Mouse (Mus musculus) limb, embryonic 10.5 days (tissue): ENCODE results near the gene Clic4. TPM values are rescaled to one million over a fixed set of nuclear protein-coding genes. Genes with fewer than 3 reads are reported as not detected.
"Not testable (repeated sequence)": the region's sequence is repeated elsewhere in the genome, so short reads cannot be mapped to it uniquely, and the experiment has no call there.

ENCODE experiments used
- DNase-seq: peaks from one replicate; pipeline ENCODE4 v3.0.0-alpha.2; 2017; ENCODE audit warnings: low spot score
- H3K27ac ChIP-seq: fragments of 300-500 bp; sonication (generic); 2 replicates; pipeline ENCODE4 v1.5.1; 2016; ENCODE audit warnings: mild to moderate bottlenecking
- H3K27me3 ChIP-seq: fragments of 300-500 bp; sonication (generic); 2 replicates; pipeline ENCODE4 v1.6.1; 2016; ENCODE audit warnings: low read depth, mild to moderate bottlenecking; ENCODE audit not compliant: poor library complexity, severe bottlenecking
- H3K36me3 ChIP-seq: fragments of 300-500 bp; sonication (generic); 2 replicates; pipeline ENCODE4 v1.6.1; 2016; ENCODE audit warnings: mild to moderate bottlenecking, moderate library complexity
- H3K4me1 ChIP-seq: fragments of 300-500 bp; sonication (generic); 2 replicates; pipeline ENCODE4 v1.6.1; 2016
- H3K4me3 ChIP-seq: fragments of 300-500 bp; sonication (generic); 2 replicates; pipeline ENCODE4 v1.5.1; 2016; ENCODE audit warnings: mild to moderate bottlenecking, moderate library complexity
- H3K9me3 ChIP-seq: fragments of 300-500 bp; sonication (generic); replicated peaks from 2 replicates; pipeline ENCODE4 v1.6.1; 2016; ENCODE audit warnings: mild to moderate bottlenecking
- WGBS: fragments of 180-500 bp; shearing (Covaris S2); methylation state at CpG from one replicate; pipeline ENCODE4 v1.1.7; 2016; 5-methylcytosine and 5-hydroxymethylcytosine counted together
- polyA plus RNA-seq: library from polyadenylated mRNA; unstranded; fragments of >200 nt; fragmentation: Nextera tagmentation; extraction: Ambion mirVana; gene quantifications from 2 replicates; pipeline ENCODE4 v1.2.1, GENCODE M21; 2016

The Clic4 gene
- polyA plus RNA-seq, 1 experiment from 2014 or later: 220 TPM

DNA sequence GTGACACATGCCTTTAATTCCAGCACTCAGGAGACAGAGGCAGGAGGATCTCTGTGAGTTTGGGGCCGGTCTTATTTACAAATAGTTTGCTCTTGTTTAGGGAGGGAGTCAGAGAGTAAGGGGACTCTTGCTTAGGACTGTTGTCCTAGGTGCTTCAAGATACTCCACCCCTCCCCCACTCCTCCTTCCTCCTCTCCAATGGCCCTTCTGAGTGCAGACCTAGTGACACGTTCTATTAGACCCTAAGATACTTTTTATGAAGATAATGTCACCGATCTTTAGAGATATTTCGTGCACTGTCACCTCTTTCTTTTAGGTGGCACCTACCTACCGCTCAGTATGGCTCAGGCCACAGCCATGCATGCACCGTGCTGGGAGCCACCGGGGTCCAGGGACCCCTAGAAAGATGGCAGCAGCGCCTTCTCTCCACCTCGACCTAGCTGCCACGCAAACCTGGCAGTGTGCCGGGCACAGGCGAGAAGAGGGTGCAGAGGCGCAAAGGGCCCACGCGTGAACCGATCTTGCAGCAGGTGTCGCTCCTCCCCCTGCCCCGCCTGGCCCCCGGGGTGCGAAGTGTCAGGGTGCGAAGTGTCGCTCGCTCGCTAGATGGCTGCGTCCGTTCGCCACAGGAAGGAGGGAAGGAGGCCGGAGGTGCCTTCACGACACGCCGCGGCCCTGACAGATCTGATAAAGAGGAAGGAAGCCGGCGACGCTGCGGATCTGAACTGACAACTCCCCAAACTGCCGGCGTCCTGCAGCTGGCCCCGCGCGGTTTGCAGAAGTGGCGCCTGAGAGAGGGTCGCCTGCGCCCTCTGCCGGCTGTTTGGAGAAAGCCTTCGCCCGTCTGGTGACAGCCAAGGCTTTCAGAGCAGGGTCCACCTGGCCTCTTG lies 66.7 kb downstream of the Clic4 start:
- H3K27ac ChIP-seq: no peak overlapping the region
- WGBS: 1% methylated on average over 47 of the region's 47 CpGs
- H3K4me1 ChIP-seq: peaks cover 21% of the 10 kb centered on the region
- H3K9me3 ChIP-seq: no peaks in the 10 kb centered on the region; the same call in 1 of the 2 replicates
- peak overlapping the region; percentile 44 for H3K4me3 ChIP-seq
- peaks cover 54% of the 10 kb centered on the region for H3K27me3 ChIP-seq
- DNase-seq: peak; percentile 96
- peaks cover 7% of the 10 kb centered on the region for H3K36me3 ChIP-seq

DNA sequence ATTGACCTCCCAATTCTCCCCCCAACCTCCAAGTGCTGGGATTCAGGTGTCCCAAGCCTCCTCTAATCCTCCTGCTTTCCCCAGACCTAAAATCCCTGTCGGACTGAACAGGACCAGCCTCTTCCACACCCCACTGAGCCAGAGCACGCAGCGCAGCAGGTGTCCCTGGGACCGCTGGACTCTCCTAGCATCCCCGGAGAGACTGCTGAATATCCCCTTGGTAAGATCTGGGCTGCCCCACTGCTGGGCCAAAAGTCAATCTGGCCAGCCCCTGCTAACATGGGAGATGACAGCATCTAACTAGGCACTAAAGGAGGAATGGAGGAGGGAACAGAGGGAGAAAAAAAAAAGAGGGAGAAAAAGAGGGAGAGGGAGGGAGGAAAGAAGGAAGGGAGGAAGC lies 67.4 kb downstream of the Clic4 start:
- 16% methylated on average over 5 of the region's 5 CpGs for WGBS

DNA sequence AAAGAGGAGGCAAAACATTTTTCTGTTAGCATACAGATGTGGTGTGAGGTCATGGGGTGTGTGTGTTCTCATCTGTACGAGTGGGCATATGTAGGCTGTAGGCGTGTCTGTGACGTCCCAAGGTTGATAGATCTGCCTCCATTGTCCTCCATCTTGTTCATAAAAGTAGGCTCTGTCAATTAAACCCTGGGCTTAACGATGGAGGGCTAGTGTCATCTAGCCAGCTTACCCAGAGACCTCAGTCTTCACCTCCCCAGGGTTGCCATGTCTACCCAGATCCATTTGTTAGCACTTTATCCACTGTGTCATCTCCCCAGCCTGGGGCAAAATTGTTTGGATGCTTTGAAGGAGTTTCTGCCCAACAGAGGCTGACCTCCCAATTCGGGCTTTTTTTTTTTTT lies 67.9 kb downstream of the Clic4 start:
- no peaks in the 10 kb centered on the region for H3K36me3 ChIP-seq
- H3K9me3 ChIP-seq: no peaks in the 10 kb centered on the region
- H3K4me3 ChIP-seq: no peak overlapping the region
- WGBS: 58% methylated on average over 5 of the region's 5 CpGs
- peaks cover 54% of the 10 kb centered on the region for H3K27me3 ChIP-seq
- no peak for DNase-seq
- H3K27ac ChIP-seq: no peak overlapping the region
- H3K4me1 ChIP-seq: peaks cover 21% of the 10 kb centered on the region

More for the DNA sequence above, 67.4 kb downstream of the Clic4 start:
- DNase-seq: no peak
- Histone ChIP-seq H3K36me3 (no peaks in the 10 kb centered on the region), H3K4me3 (no peak overlapping the region), H3K9me3 (no peaks in the 10 kb centered on the region), H3K27ac (no peak overlapping the region), H3K27me3 (peaks cover 54% of the 10 kb centered on the region), H3K4me1 (peaks cover 21% of the 10 kb centered on the region)

DNA sequence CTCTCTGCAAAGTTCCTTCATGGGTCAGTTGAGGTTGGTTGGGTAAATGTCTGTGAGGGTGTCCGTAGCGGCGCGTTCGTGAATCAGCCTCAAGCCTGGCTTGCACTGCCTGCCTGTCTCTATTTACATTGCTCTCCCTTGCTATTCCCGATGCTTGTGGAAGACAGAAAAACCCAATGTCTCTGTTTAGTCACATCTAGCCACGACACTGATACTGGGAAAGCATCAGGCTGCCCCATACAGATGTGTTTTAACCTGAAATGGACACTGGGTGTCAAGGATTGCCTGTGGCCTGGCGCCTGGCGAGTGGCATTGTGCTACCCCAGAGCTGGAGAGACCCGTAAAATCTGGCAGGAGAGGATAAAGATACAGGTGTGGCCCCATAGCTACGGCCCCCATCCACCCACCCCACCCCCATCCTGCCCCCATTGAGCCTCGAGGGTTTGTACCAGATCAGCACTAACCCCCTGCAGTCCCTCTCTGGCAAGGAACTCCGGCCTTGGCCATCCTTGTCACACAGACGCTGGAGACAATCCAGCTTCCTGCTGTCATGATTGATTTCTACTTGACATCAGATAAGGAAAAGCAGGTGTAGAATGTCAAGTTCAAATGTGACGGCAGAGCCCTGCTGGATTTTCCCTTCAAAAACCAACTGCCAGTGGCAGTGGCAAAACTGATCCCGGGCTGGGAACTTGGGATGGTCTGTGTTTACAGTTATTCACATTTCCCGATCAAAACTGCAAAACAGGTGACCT lies 68.6 kb downstream of the Clic4 start:
- Histone ChIP-seq H3K4me1 (peaks cover 21% of the 10 kb centered on the region), H3K27me3 (peaks cover 54% of the 10 kb centered on the region), H3K27ac (0 out of 2 replicates have a peak overlapping the region, but pooled peaks have one; percentile 6), H3K36me3 (no peaks in the 10 kb centered on the region), H3K4me3 (peak overlapping the region; percentile 40), H3K9me3 (no peaks in the 10 kb centered on the region)
- 17% methylated on average over 17 of the region's 17 CpGs for WGBS
- DNase-seq: peak; percentile 35

DNA sequence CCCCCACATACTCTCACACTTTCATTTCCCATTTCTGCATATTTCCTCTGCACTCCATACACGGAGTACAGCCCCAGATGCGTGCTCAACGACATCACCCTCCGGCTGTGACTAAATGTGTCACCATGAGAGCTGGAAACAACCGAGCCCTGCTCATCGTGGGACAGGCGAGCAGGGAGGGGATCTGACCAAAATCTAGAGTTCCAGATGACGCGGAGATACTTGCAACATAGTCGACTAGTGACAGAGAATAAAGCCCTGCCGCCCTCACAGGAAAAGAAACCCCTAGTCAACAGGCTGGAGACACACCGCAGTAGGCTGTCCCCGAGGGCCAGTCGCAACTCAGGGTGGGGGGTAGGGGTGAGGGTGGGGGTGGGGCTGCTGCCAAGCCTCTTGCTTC lies 69.3 kb downstream of the Clic4 start:
- Histone ChIP-seq H3K36me3 (no peaks in the 10 kb centered on the region), H3K27ac (no peak overlapping the region; the same call in 1 of the 2 replicates), H3K9me3 (no peaks in the 10 kb centered on the region), H3K4me3 (peak overlapping the region; percentile 40), H3K4me1 (peaks cover 21% of the 10 kb centered on the region), H3K27me3 (peaks cover 54% of the 10 kb centered on the region)
- peak; percentile 42 for DNase-seq
- 17% methylated on average over 14 of the region's 14 CpGs for WGBS

DNA sequence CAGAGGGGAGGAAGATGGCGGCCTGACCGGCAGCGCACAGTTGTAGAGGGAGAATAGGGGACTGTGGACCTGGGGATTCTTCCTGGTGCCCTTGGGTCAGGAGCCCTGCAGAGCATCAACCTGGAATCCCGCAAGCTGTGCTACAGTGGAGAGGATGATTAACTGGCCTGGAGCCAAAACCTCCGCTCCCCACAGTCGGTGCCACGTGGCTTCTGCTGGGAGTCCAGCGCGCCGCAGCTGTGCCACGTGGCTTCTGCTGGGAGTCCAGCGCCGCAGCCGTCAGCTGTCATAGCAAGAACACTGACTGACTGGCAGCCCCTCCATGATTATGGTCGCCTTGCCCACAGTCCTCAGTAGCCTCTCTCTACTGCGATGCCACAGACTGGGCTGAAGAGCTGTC lies 70.8 kb downstream of the Clic4 start:
- Histone ChIP-seq H3K27ac (no peak overlapping the region), H3K4me3 (no peak overlapping the region), H3K36me3 (no peaks in the 10 kb centered on the region), H3K4me1 (peaks cover 24% of the 10 kb centered on the region), H3K27me3 (peaks cover 43% of the 10 kb centered on the region), H3K9me3 (no peaks in the 10 kb centered on the region)
- DNase-seq: no peak
- 88% methylated on average over 16 of the region's 16 CpGs for WGBS

DNA sequence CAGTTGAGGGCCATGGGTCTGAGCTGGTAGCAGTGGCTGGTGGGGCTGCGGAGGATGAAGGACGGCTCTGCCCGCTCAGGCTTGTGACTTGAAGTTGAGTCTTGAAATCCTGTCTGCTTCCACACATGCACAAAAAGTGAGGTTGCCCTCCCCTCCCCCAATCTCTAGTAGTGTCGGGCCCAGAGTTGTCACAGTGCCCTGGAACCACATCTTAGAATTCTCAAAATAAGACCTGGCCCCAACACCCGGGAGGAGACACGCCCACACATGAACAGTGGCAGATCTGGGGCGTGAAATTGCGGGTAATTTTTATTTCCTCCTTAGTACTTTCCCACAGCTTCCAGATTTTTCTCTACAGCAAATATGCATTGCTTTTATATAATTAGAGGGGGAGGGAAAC lies 74.8 kb downstream of the Clic4 start:
- no peaks in the 10 kb centered on the region for H3K36me3 ChIP-seq
- 80% methylated on average over 8 of the region's 8 CpGs for WGBS
- peaks cover 10% of the 10 kb centered on the region for H3K27me3 ChIP-seq
- H3K4me1 ChIP-seq: peaks cover 6% of the 10 kb centered on the region; the same call in 1 of the 2 replicates
- H3K9me3 ChIP-seq: no peaks in the 10 kb centered on the region
- no peak overlapping the region for H3K4me3 ChIP-seq
- no peak overlapping the region for H3K27ac ChIP-seq
- no peak for DNase-seq

DNA sequence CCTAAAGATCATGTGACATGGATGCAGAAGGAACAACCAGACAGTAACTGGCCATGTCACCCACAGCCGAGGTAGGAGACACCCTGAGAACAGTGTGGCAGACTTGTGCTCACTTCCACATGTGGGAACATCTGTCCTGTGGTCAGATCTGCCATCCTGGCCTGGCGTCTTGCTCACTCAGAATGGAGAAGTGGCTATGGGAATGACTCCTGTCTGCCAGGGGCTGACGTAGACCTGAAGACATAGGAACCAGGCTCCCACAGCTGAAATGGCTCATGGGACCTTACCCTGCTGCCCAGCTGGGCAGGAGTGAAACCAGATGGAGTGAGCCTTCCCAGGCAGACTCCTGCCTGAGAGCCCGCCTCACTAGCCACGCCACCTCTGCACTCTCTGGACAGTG lies 79.8 kb downstream of the Clic4 start:
- H3K36me3 ChIP-seq: no peaks in the 10 kb centered on the region
- H3K27ac ChIP-seq: no peak overlapping the region
- H3K4me3 ChIP-seq: no peak overlapping the region
- WGBS: 75% methylated on average over 5 of the region's 5 CpGs
- DNase-seq: no peak
- H3K4me1 ChIP-seq: peaks cover 6% of the 10 kb centered on the region; the same call in 1 of the 2 replicates
- H3K27me3 ChIP-seq: no peaks in the 10 kb centered on the region
- no peaks in the 10 kb centered on the region for H3K9me3 ChIP-seq

DNA sequence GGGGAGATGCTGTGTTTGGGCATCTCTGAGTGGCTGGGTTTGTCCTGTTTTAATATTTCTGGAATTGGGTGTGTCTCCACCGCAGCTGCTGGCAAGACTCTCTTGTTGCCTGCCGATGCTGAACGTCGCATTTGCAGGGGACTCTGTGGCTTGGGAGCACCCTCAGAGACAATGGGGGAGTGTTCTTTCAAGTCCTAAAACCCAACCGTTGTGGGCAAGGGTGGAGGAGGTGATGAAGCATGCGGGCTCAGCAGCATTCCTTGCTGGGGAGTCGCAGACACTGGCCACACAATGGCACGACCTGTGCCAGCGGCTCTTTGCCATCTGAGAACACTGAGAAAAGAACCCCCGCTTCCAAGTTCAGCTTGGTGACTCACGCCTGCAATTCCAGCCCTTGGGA lies 81.0 kb downstream of the Clic4 start:
- Histone ChIP-seq H3K4me1 (peaks cover 4% of the 10 kb centered on the region; the same call in 1 of the 2 replicates), H3K4me3 (no peak overlapping the region), H3K36me3 (no peaks in the 10 kb centered on the region), H3K9me3 (no peaks in the 10 kb centered on the region), H3K27me3 (no peaks in the 10 kb centered on the region), H3K27ac (no peak overlapping the region)
- 84% methylated on average over 11 of the region's 11 CpGs for WGBS
- no peak for DNase-seq

DNA sequence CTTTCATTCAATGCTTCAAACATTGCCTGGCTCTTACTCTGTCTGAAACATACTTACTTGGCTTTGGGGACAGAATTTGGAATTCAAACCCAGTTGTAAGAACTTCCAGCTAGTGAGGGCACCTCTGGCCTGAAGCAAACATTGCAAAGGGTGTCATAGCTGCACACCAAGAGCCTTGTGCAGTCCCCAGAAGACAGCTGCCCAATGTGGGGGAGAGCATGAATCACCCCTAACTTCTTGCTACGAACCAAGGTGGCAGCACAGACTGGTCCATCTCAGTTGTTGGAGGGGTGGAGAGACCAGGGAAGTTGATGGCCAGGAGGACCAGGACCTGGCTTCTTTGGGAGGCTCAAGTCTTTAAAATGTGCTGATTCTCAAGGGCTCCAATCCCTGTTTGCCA lies 81.4 kb downstream of the Clic4 start:
- Histone ChIP-seq H3K9me3 (no peaks in the 10 kb centered on the region), H3K27me3 (no peaks in the 10 kb centered on the region), H3K27ac (no peak overlapping the region), H3K36me3 (no peaks in the 10 kb centered on the region), H3K4me1 (peaks cover 4% of the 10 kb centered on the region; the same call in 1 of the 2 replicates), H3K4me3 (no peak overlapping the region)
- no peak for DNase-seq
- 71% methylated on average over 1 of the region's 1 CpGs for WGBS

DNA sequence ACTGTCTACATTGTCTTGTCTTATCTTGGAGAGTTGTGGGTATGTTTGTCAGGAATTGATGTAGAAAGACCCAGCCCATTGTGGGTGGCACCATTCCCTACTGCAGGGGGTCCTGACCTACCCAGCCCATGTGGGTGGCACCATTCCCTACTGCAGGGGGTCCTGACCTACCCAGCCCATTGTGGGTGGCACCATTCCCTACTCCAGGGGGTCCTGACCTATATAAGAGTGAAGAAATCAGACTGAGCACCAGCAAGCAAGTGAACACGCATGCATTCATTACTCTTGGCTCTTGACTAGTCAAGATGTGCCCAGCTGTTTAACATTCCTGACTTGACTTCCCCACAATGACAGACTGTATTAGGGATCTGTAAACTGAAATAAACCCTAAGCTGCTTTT lies 82.2 kb downstream of the Clic4 start:
- no peak overlapping the region for H3K27ac ChIP-seq
- 98% methylated on average over 1 of the region's 1 CpGs for WGBS
- H3K4me1 ChIP-seq: peaks cover 4% of the 10 kb centered on the region; the same call in 1 of the 2 replicates
- H3K27me3 ChIP-seq: no peaks in the 10 kb centered on the region
- H3K4me3 ChIP-seq: no peak overlapping the region
- H3K36me3 ChIP-seq: no peaks in the 10 kb centered on the region
- H3K9me3 ChIP-seq: no peaks in the 10 kb centered on the region
- DNase-seq: no peak

DNA sequence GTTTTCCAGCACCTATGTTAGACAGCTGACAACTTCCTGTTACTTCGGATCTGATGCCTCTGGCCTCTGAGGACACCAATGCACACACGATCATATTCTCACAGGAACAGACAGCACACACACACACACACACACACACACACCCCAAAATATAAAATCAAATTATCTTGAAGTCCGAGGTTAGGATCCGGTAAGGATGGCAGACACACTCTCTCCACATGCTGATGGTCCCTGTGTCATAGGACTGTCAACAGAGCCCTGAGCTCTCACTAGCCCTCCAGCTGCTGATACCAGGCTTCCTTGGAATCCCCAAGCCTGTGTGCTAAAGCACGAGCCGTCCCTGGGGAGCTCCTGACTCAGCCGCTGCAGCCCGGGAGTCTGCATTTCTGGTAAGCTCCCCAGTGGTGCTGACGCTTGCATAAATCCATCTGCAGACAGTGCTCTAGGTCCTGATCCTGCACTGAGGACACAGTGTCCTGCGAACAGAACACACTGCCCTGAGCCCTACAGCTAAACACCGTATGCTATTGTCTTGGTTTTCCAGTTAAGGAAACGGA lies 83.1 kb downstream of the Clic4 start:
- no peak overlapping the region for H3K4me3 ChIP-seq
- peaks cover 4% of the 10 kb centered on the region; the same call in 1 of the 2 replicates for H3K4me1 ChIP-seq
- DNase-seq: no peak
- 88% methylated on average over 12 of the region's 12 CpGs for WGBS
- no peaks in the 10 kb centered on the region for H3K27me3 ChIP-seq
- H3K36me3 ChIP-seq: no peaks in the 10 kb centered on the region
- H3K9me3 ChIP-seq: no peaks in the 10 kb centered on the region
- no peak overlapping the region for H3K27ac ChIP-seq

DNA sequence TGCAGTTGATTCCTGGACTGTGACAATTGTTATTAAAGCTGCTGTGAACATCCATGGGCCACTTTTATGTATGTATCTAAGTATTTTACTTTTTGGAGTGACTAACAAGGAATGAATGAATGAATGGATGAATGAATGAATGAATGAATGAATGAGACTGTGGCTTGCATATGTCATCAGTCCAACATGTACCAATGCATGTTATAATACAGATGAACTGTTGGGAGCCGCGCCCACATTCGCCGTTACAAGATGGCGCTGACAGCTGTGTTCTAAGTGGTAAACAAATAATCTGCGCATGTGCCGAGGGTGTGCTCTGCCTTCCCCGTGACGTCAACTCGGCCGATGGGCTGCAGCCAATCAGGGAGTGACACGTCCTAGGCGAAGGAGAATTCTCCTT lies 88.3 kb downstream of the Clic4 start:
- H3K27ac ChIP-seq, DNase-seq, H3K36me3 ChIP-seq, H3K4me3 ChIP-seq, H3K4me1 ChIP-seq, H3K9me3 ChIP-seq: not testable (repeated sequence)
- H3K27me3 ChIP-seq: peaks cover 17% of the 10 kb centered on the region; the same call in 1 of the 2 replicates
- 98% methylated on average over 7 of the region's 13 CpGs for WGBS
